Mouse (Mus musculus): ENCODE results near the gene Cdh11. TPM values are rescaled to one million over a fixed set of nuclear protein-coding genes. Genes with fewer than 3 reads are reported as not detected.
A peak's percentile ranks its signal among the peaks of the same experiment; 100 is the strongest.

The Cdh11 gene
- polyA plus RNA-seq, 1 experiment from 2014 or later: 130 TPM

DNA sequence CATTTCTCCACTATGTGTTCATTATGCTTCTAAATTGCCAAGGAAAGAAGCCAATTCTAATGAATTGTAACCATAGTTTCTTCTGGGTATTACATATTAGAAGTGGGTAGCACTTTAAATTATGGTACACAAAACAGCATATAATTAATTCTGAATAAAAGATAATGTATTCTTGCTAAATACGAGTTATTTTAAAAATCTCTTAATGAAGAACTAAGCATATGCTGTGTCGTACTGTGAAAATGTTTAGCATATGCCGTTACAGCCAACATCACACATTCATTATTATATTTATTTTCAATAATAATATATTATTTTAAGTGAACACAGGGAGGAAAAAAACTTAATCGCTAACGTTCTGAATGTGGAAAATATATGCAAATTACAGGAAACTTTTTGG, 31.6 kb downstream of the Cdh11 start:
- Histone ChIP-seq H3K4me3 (replicated peaks) (no peak overlapping the region), H3K36me3 (peaks cover 40% of the 10 kb centered on the region), H3K27me3 (no peaks in the 10 kb centered on the region), H3K9ac (no peak overlapping the region), H3K9me3 (replicated peaks) (no peaks in the 10 kb centered on the region), H3K27ac (no peak overlapping the region), H3K4me2 (no peak overlapping the region), H3K4me1 (no peaks in the 10 kb centered on the region)
- WGBS: 92% methylated on average over 5 of the region's 5 CpGs
- no peak for ATAC-seq (replicated peaks; ENCODE audit: low FRiP score)

- Histone ChIP-seq H3K27me3 (no peaks in the 10 kb centered on the region), H3K9me3 (replicated peaks) (no peaks in the 10 kb centered on the region), H3K9ac (no peak overlapping the region), H3K36me3 (peaks cover 7% of the 10 kb centered on the region; the same call in 1 of the 2 replicates), H3K4me1 (peaks cover 21% of the 10 kb centered on the region), H3K27ac (no peak overlapping the region), H3K4me2 (no peak overlapping the region), H3K4me3 (replicated peaks) (no peak overlapping the region)
- ATAC-seq (replicated peaks; ENCODE audit: low FRiP score): no peak
- 44% methylated on average over 3 of the region's 3 CpGs for WGBS
These were observed 42.5 kb downstream of the Cdh11 start for GRCm38 (mm10) chr8:102742940-102743339.

- 0 out of 2 replicates have a peak, but pooled peaks have one; percentile 18 for ATAC-seq (replicated peaks; ENCODE audit: low FRiP score)
- Histone ChIP-seq H3K27ac (no peak overlapping the region), H3K9ac (no peak overlapping the region), H3K4me1 (peaks cover 21% of the 10 kb centered on the region), H3K27me3 (no peaks in the 10 kb centered on the region), H3K9me3 (replicated peaks) (no peaks in the 10 kb centered on the region), H3K4me3 (replicated peaks) (no peak overlapping the region), H3K4me2 (no peak overlapping the region), H3K36me3 (peaks cover 7% of the 10 kb centered on the region; the same call in 1 of the 2 replicates)
- WGBS: 33% methylated on average over 5 of the region's 5 CpGs
These were observed 43.3 kb downstream of the Cdh11 start for GRCm38 (mm10) chr8:102742008-102742591.

DNA sequence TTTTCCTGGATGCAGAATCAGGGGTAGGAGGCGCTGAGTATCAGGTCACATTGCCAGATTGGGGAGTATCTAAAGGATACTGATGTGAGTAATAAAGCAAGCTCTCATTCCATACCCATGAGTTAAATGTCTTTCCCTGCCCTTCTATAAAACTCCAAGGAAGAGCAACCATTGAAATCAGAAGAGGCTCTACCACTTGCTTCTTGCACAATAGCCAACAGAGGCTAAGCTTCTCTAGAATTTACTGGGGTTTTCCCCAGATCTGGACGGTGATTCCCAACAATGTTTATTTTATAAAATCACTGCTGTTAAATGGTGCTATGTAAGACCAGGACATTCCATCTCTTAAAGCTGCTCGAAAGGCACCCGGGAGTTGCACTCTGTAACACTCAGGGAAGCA, 44.5 kb downstream of the Cdh11 start:
- no peak overlapping the region for H3K4me3 ChIP-seq (replicated peaks)
- WGBS: 67% methylated on average over 4 of the region's 4 CpGs
- H3K36me3 ChIP-seq: peaks cover 7% of the 10 kb centered on the region; the same call in 1 of the 2 replicates
- H3K27me3 ChIP-seq: no peaks in the 10 kb centered on the region
- no peak overlapping the region for H3K4me2 ChIP-seq
- no peaks in the 10 kb centered on the region for H3K9me3 ChIP-seq (replicated peaks)
- H3K9ac ChIP-seq: no peak overlapping the region
- no peak overlapping the region for H3K27ac ChIP-seq
- H3K4me1 ChIP-seq: peaks cover 27% of the 10 kb centered on the region
- no peak for ATAC-seq (replicated peaks; ENCODE audit: low FRiP score)

- no peak overlapping the region for H3K4me2 ChIP-seq
- H3K27me3 ChIP-seq: no peaks in the 10 kb centered on the region
- H3K9me3 ChIP-seq (replicated peaks): no peaks in the 10 kb centered on the region
- peaks cover 27% of the 10 kb centered on the region for H3K4me1 ChIP-seq
- WGBS: 80% methylated on average over 7 of the region's 7 CpGs
- H3K9ac ChIP-seq: no peak overlapping the region
- ATAC-seq (replicated peaks; ENCODE audit: low FRiP score): no peak
- no peak overlapping the region for H3K27ac ChIP-seq
- H3K4me3 ChIP-seq (replicated peaks): no peak overlapping the region
- peaks cover 10% of the 10 kb centered on the region; the same call in 1 of the 2 replicates for H3K36me3 ChIP-seq
These were observed 46.4 kb downstream of the Cdh11 start for GRCm38 (mm10) chr8:102738961-102739487.

DNA sequence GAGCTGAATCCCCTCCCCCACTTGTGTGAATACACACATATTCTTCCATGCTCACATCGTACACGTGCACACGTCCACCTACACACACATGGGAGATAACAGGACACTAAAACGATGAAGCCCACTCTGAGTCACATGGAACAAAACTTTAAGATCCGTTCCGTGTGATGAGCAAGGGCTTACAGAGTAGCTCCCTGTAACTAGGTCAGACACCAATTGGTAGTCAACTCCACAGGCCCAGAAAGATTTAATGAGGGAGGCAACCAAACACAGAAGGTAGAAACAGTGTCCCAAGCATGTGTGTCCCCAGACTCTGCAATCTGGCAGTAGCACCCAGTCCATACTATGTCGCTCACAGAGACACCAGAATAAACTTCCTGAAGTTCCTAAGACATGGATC, 47.0 kb downstream of the Cdh11 start:
- H3K9me3 ChIP-seq (replicated peaks): no peaks in the 10 kb centered on the region
- WGBS: 91% methylated on average over 7 of the region's 7 CpGs
- H3K4me2 ChIP-seq: no peak overlapping the region
- H3K27ac ChIP-seq: no peak overlapping the region
- no peaks in the 10 kb centered on the region for H3K27me3 ChIP-seq
- H3K4me1 ChIP-seq: peaks cover 27% of the 10 kb centered on the region
- peaks cover 15% of the 10 kb centered on the region for H3K36me3 ChIP-seq
- no peak for ATAC-seq (replicated peaks; ENCODE audit: low FRiP score)
- H3K9ac ChIP-seq: no peak overlapping the region
- H3K4me3 ChIP-seq (replicated peaks): no peak overlapping the region

DNA sequence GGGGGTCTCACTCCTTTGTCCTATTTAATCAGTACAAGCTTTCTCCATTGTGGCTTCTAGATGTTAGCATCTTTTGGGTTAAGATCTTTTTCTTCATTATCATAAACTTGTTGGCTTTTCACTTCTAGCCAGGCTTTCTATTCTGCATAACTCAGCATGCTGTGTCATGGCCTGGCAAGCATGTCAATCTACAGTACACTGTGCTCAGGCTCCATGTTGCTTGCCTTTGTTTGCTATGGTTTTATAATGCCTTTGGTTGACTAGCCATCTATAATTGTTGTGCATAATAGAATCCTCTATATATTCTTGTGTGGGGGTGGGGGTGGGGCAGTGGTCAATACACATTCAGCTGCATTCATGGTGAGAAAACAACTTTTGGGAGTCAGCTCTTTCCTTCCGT, 51.0 kb downstream of the Cdh11 start:
- peaks cover 20% of the 10 kb centered on the region for H3K36me3 ChIP-seq
- no peaks in the 10 kb centered on the region for H3K27me3 ChIP-seq
- H3K27ac ChIP-seq: no peak overlapping the region
- no peak overlapping the region for H3K9ac ChIP-seq
- H3K4me3 ChIP-seq (replicated peaks): no peak overlapping the region
- H3K4me1 ChIP-seq: 0 out of 2 replicates have a peak, but pooled peaks cover 11% of the 10 kb centered on the region
- no peaks in the 10 kb centered on the region for H3K9me3 ChIP-seq (replicated peaks)
- 75% methylated on average over 1 of the region's 1 CpGs for WGBS
- no peak overlapping the region for H3K4me2 ChIP-seq
- no peak for ATAC-seq (replicated peaks; ENCODE audit: low FRiP score)

GRCm38 (mm10) chr8:102726206-102726935, 59.1 kb downstream of the Cdh11 start:
- no peaks in the 10 kb centered on the region for H3K4me1 ChIP-seq
- ATAC-seq (replicated peaks; ENCODE audit: low FRiP score): no peak
- H3K27ac ChIP-seq: no peak overlapping the region
- H3K27me3 ChIP-seq: no peaks in the 10 kb centered on the region
- H3K4me2 ChIP-seq: no peak overlapping the region
- H3K9me3 ChIP-seq (replicated peaks): no peaks in the 10 kb centered on the region
- no peak overlapping the region for H3K4me3 ChIP-seq (replicated peaks)
- 0 out of 2 replicates have a peak, but pooled peaks cover 5% of the 10 kb centered on the region for H3K36me3 ChIP-seq
- WGBS: 73% methylated on average over 10 of the region's 10 CpGs
- no peak overlapping the region for H3K9ac ChIP-seq

DNA sequence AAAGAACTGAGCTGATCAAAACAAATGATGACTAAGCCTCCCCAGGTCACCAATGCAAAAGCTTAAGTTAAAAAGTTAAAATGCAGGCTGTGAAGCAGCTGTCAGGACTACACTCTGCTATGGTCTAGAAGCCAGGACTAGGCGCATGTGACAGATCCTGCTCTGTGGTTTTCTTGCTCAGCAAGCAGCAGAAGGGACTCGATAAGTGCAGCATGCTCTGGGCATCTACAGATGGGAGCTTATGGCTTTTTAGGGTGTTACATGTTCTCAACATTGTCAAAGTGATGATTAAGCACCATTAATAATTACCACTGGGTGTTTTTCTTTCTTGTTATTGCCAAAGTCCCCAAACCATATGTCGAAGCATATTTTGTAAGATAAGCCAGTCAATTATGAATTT, 59.9 kb downstream of the Cdh11 start:
- Histone ChIP-seq H3K4me1 (no peaks in the 10 kb centered on the region), H3K27me3 (no peaks in the 10 kb centered on the region), H3K27ac (no peak overlapping the region), H3K4me3 (replicated peaks) (no peak overlapping the region), H3K4me2 (no peak overlapping the region), H3K36me3 (0 out of 2 replicates have a peak, but pooled peaks cover 4% of the 10 kb centered on the region), H3K9me3 (replicated peaks) (no peaks in the 10 kb centered on the region), H3K9ac (no peak overlapping the region)
- ATAC-seq (replicated peaks; ENCODE audit: low FRiP score): no peak
- WGBS: 82% methylated on average over 3 of the region's 3 CpGs

DNA sequence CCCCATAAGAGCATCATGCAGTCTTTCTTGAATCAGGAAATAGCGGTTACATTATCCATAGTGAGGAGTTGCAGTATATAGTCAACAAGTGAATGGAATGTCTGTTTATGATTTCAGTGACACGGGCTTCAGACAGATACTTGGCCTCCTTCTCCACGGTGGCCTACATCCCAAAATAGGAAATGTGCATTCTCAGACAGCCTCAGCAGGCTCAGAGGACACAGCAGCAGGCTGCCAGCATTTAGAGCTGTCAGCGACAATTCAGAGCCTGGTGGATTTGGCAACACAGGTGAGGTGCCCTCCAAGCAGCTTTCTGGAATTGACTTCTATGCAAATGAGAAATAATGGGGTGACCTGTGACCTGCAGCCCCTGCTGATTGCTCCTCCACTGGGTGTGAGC, 69.5 kb downstream of the Cdh11 start:
- no peaks in the 10 kb centered on the region for H3K27me3 ChIP-seq
- H3K9ac ChIP-seq: no peak overlapping the region
- 69% methylated on average over 4 of the region's 4 CpGs for WGBS
- no peak overlapping the region for H3K4me3 ChIP-seq (replicated peaks)
- no peak for ATAC-seq (replicated peaks; ENCODE audit: low FRiP score)
- no peak overlapping the region for H3K27ac ChIP-seq
- no peaks in the 10 kb centered on the region for H3K9me3 ChIP-seq (replicated peaks)
- peaks cover 63% of the 10 kb centered on the region for H3K36me3 ChIP-seq
- H3K4me2 ChIP-seq: no peak overlapping the region
- no peaks in the 10 kb centered on the region for H3K4me1 ChIP-seq

- no peak for ATAC-seq (replicated peaks; ENCODE audit: low FRiP score)
- Histone ChIP-seq H3K27me3 (no peaks in the 10 kb centered on the region), H3K36me3 (peaks cover 25% of the 10 kb centered on the region), H3K9ac (no peak overlapping the region), H3K4me3 (replicated peaks) (no peak overlapping the region), H3K4me1 (0 out of 2 replicates have a peak, but pooled peaks cover 6% of the 10 kb centered on the region), H3K9me3 (replicated peaks) (no peaks in the 10 kb centered on the region), H3K27ac (no peak overlapping the region), H3K4me2 (no peak overlapping the region)
- 36% methylated on average over 7 of the region's 7 CpGs for WGBS
These were observed 78.1 kb downstream of the Cdh11 start for GRCm38 (mm10) chr8:102707305-102707704.

- no peak overlapping the region for H3K4me3 ChIP-seq (replicated peaks)
- H3K27me3 ChIP-seq: no peaks in the 10 kb centered on the region
- H3K9me3 ChIP-seq (replicated peaks): no peaks in the 10 kb centered on the region
- WGBS: 63% methylated on average over 7 of the region's 7 CpGs
- no peak overlapping the region for H3K4me2 ChIP-seq
- H3K9ac ChIP-seq: no peak overlapping the region
- ATAC-seq (replicated peaks; ENCODE audit: low FRiP score): no peak
- H3K27ac ChIP-seq: no peak overlapping the region
- H3K36me3 ChIP-seq: peaks cover 13% of the 10 kb centered on the region; the same call in 1 of the 2 replicates
- H3K4me1 ChIP-seq: 0 out of 2 replicates have a peak, but pooled peaks cover 6% of the 10 kb centered on the region
These were observed 80.0 kb downstream of the Cdh11 start for GRCm38 (mm10) chr8:102705376-102705905.
